In the genomic region with DNA sequence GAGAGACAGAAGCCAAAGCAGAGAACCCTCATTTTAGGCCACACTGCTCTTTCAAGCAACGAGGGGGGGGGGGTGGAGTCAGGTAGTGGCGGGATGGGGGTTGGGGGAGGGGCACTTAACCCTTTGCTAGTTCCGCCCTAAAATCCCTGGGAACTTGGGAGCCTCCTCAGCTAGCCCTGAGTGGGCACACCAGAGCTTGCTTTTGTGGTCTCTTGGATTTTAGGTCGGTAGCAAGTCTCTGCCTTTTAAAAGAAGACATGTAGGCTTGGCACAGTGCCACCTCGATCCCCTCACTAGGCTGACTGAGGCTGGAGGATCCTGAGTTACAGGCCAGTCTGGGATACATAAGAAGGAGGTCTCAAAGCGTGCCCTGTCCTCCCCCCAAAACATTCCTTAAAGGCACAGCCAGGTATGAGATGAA, we compare ENCODE assay signal across 8 mouse cellular contexts. TPM values are rescaled to one million over a fixed set of nuclear protein-coding genes. Genes with fewer than 3 reads are reported as not detected.
DNase-seq lines count a peak whose midpoint lies in the region; ATAC-seq and TF ChIP-seq lines count a peak whose summit lies in the region.

No protein-coding gene starts in this region.

- 11% methylated on average over 6 of the region's 6 CpGs for WGBS in forebrain, embryonic 15.5 days
- 24% methylated on average over 6 of the region's 6 CpGs for WGBS in intestine, postnatal 0 days
- 14% methylated on average over 6 of the region's 6 CpGs for WGBS in midbrain, embryonic 13.5 days

- DNase-seq in cerebellum, adult 11 months: peak; percentile 47
- peak; percentile 34 for DNase-seq in adrenal gland, postnatal 14 days
- no peak for DNase-seq in thymus, postnatal 10 days (ENCODE audit: low spot score in 2 of 2)

- H3K4me1 ChIP-seq in forebrain, embryonic 15.5 days: peaks cover 43% of the 10 kb centered on the region
- peaks cover 12% of the 10 kb centered on the region for H3K4me1 ChIP-seq in intestine, postnatal 0 days (replicated peaks; ENCODE audit: control insufficient read depth, insufficient read depth, low read length)
- peaks cover 60% of the 10 kb centered on the region for H3K4me1 ChIP-seq in midbrain, embryonic 13.5 days (replicated peaks)

- no peak for ATAC-seq in cerebellum, adult (ENCODE audit: insufficient number of reproducible peaks, low FRiP score, low TSS enrichment)
- no peak for ATAC-seq in forebrain, embryonic 15.5 days (replicated peaks)
- no peak for ATAC-seq in intestine, postnatal 0 days
- no peak for ATAC-seq in midbrain, embryonic 13.5 days
- ATAC-seq in megakaryocyte progenitor cell, adult 5-6 weeks (replicated peaks; ENCODE audit: poor library complexity): no peak

- no peaks in the 10 kb centered on the region for H3K27me3 ChIP-seq in forebrain, embryonic 15.5 days
- H3K27me3 ChIP-seq in intestine, postnatal 0 days (replicated peaks; ENCODE audit: control insufficient read depth, insufficient read depth, low read length): no peaks in the 10 kb centered on the region
- H3K27me3 ChIP-seq in midbrain, embryonic 13.5 days: peaks cover 3% of the 10 kb centered on the region; the same call in 1 of the 2 replicates

- 0 out of 2 replicates have a peak overlapping the region, but pooled peaks have one; percentile 17 for H3K4me3 ChIP-seq in forebrain, embryonic 15.5 days
- no peak overlapping the region for H3K4me3 ChIP-seq in intestine, postnatal 0 days (ENCODE audit: low read depth, low read length)
- 0 out of 2 replicates have a peak overlapping the region, but pooled peaks have one; percentile 1 for H3K4me3 ChIP-seq in midbrain, embryonic 13.5 days (replicated peaks)

- peak overlapping the region; percentile 39 for H3K4me2 ChIP-seq in forebrain, embryonic 15.5 days (replicated peaks)
- peak overlapping the region; percentile 64 for H3K4me2 ChIP-seq in intestine, postnatal 0 days (replicated peaks; ENCODE audit: low read depth)
- H3K4me2 ChIP-seq in midbrain, embryonic 13.5 days (replicated peaks): peak overlapping the region; percentile 59

- TF ChIP-seq CTCF in intestine, postnatal 0 days (IDR thresholded peaks at IDR 0.05; ENCODE audit: low read depth): no peak

- H3K27ac ChIP-seq in forebrain, embryonic 15.5 days (replicated peaks): peak overlapping the region; percentile 85
- H3K27ac ChIP-seq in intestine, postnatal 0 days (ENCODE audit: low read depth, low read length): peak overlapping the region; percentile 80
- peak overlapping the region; percentile 90 for H3K27ac ChIP-seq in midbrain, embryonic 13.5 days

- H3K9ac ChIP-seq in forebrain, embryonic 15.5 days (replicated peaks): no peak overlapping the region
- 0 out of 2 replicates have a peak overlapping the region, but pooled peaks have one; percentile 13 for H3K9ac ChIP-seq in intestine, postnatal 0 days (ENCODE audit: low read depth, low read length)
- peak overlapping the region; percentile 6; the same call in 1 of the 2 replicates for H3K9ac ChIP-seq in midbrain, embryonic 13.5 days (replicated peaks)

- no peaks in the 10 kb centered on the region for H3K36me3 ChIP-seq in forebrain, embryonic 15.5 days
- H3K36me3 ChIP-seq in intestine, postnatal 0 days (ENCODE audit: control insufficient read depth, insufficient read depth): no peaks in the 10 kb centered on the region
- peaks cover under 1% of the 10 kb centered on the region; the same call in 1 of the 2 replicates for H3K36me3 ChIP-seq in midbrain, embryonic 13.5 days

- H3K9me3 ChIP-seq in forebrain, embryonic 15.5 days: no peaks in the 10 kb centered on the region
- H3K9me3 ChIP-seq in intestine, postnatal 0 days (ENCODE audit: control insufficient read depth): no peaks in the 10 kb centered on the region
- H3K9me3 ChIP-seq in midbrain, embryonic 13.5 days: no peaks in the 10 kb centered on the region

RNA-seq across cellular contexts. Expression of a gene that starts 59.6 kb away (rescaled TPM):
- total RNA-seq in adrenal gland, postnatal 14 days (2021): 8.8 and 10.2 TPM in 2 replicates
- 4.9 and 5.3 TPM in 2 replicates for polyA plus RNA-seq in forebrain, embryonic 15.5 days (2015; fragmentation: Nextera tagmentation; extraction: Ambion mirVana)
- polyA plus RNA-seq in intestine, postnatal 0 days (2015; fragmentation: Nextera tagmentation; extraction: Ambion mirVana): 2.0 and 2.1 TPM in 2 replicates
- polyA plus RNA-seq in midbrain, embryonic 13.5 days (2015; fragmentation: Nextera tagmentation; extraction: Ambion mirVana): 8.3 and 8.6 TPM in 2 replicates
- 7.8 and 9.5 TPM in 2 replicates for total RNA-seq in megakaryocyte progenitor cell, adult 5-6 weeks (2015)
- 5.9 and 7.9 TPM in 2 replicates for total RNA-seq in megakaryocyte progenitor cell, adult 5-6 weeks (2017)

Comparison
In these comparisons a context has a peak if more than half of its experiments do, and no peak if none do; other contexts are left out.
1. DNase-seq: peak in cerebellum, adult 11 months (single experiment) and adrenal gland, postnatal 14 days (single experiment); none in thymus, postnatal 10 days (0 of 2).
2. Peak in every context shown above with its lines, with median percentiles within 50 percentile points of each other: H3K27ac ChIP-seq and H3K4me2 ChIP-seq.